ENCODE assay signal across 13 mouse cellular contexts in the genomic region with DNA sequence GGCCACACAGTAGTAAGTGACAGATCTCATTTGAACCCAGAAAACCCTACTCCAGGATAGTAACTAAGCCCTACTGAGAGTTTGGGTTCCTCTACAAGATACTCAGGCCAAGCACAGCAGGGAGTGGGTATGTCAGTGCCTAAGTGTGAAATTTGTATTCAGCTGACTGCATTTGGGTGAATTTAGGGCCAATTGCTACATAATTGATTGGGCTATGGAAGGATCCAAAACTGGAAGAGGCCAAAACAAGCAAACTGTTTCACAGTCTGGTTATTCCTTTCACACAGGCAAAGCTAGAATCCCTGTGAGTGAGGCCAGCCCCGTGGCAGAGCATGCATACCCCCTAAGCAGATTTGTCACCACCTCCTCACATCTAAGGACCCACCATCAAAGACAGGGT.
"Had no signal": no experiment of that assay in that cellular context is flagged by ENCODE, and none has a peak within 500 bp of the region (broad histone marks: within the 10 kb centered on the region; RNA-seq: fewer than 3 reads in every experiment).

No protein-coding gene starts in this region.

- H3K36me3 ChIP-seq: limb, embryonic 12.5 days; liver, embryonic 15.5 days; midbrain, embryonic 13.5 days; neural tube, embryonic 15.5 days had no signal

- ATAC-seq: lung, postnatal 0 days; midbrain, embryonic 13.5 days had no signal

- H3K9ac ChIP-seq: limb, embryonic 12.5 days; liver, embryonic 15.5 days; midbrain, embryonic 13.5 days; neural tube, embryonic 15.5 days had no signal

- DNase-seq: kidney, adult 2 months; kidney, postnatal 25 days; liver; lung, adult 2 months; lung, postnatal 36 days; right cerebral cortex, adult 18-20 months; right cerebral cortex, postnatal 25 days; thymus, postnatal 36 days had no signal

- H3K9me3 ChIP-seq: limb, embryonic 12.5 days; liver, embryonic 15.5 days; midbrain, embryonic 13.5 days; neural tube, embryonic 15.5 days had no signal

- H3K27ac ChIP-seq: limb, embryonic 12.5 days; liver, embryonic 15.5 days; midbrain, embryonic 13.5 days; neural tube, embryonic 15.5 days had no signal

- H3K27me3 ChIP-seq: limb, embryonic 12.5 days; liver, embryonic 15.5 days; midbrain, embryonic 13.5 days; neural tube, embryonic 15.5 days had no signal

- H3K4me1 ChIP-seq: limb, embryonic 12.5 days; liver, embryonic 15.5 days; midbrain, embryonic 13.5 days; neural tube, embryonic 15.5 days had no signal

- H3K4me3 ChIP-seq: limb, embryonic 12.5 days; liver, embryonic 15.5 days; midbrain, embryonic 13.5 days; neural tube, embryonic 15.5 days had no signal

- H3K4me2 ChIP-seq: limb, embryonic 12.5 days; liver, embryonic 15.5 days; midbrain, embryonic 13.5 days; neural tube, embryonic 15.5 days had no signal
